Mouse (Mus musculus) ES-E14 (cell line): ENCODE data around the gene Cacna2d1.

Experiments used
- CHD2 ChIP-seq: IDR thresholded peaks from 2 replicates; pipeline ENCODE4 v1.6.1; 2014; ENCODE audit warnings: mild to moderate bottlenecking, low read depth, low read length, inconsistent platforms
- HCFC1 ChIP-seq: IDR thresholded peaks from 2 replicates; pipeline ENCODE4 v1.6.1; 2012; ENCODE audit warnings: low read length, inconsistent platforms, borderline replicate concordance; ENCODE audit not compliant: insufficient read depth
- ZC3H11A ChIP-seq: IDR thresholded peaks from 2 replicates; pipeline ENCODE4 v1.6.1; 2012; ENCODE audit warnings: low read depth, mild to moderate bottlenecking, inconsistent platforms, low read length, borderline replicate concordance
- ZNF384 ChIP-seq: IDR thresholded peaks from 2 replicates; pipeline ENCODE4 v1.6.1; 2012; ENCODE audit warnings: low read depth, low read length, inconsistent platforms

DNA sequence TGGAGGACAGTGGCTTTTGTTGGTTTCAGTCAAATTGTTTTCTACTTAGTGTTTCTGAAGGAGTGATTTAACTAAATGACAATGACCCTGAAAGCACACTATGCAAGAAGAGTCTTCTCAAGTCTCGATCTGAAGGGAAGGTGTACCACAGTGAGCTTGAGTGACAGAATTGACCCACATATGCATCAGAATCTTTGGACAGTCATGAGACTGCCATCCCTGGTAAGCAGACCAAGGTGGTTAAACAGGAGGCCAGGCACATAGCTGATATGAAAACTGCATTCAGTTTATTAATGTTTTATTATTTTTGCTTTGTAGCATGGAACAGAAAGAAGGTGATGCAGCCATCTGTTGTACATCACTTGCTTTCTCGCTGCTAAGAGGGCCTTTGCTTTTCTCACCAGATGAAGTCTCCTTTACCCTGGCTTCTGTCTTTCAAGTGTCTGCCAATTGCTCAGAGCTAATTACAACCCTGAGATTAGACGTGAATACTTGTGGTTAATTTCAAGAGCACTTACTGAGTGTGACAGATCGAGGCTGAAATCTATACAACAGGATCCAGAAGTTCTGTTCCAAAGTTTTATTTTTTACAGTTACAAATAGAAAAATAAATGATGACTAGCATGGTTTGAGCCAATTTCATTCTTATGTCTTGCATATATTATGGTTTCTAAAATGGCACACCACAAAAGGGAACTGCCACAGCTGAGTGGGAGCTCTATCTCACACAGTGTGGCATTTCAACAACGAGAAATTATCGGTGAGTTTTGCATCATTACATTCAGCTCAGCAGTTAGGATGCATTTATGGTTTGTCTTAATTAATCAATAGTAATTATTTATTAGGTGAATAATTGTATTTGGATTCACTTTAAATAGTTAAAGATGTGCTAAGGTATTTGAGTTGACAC lies 221.1 kb downstream of the Cacna2d1 start:
- TF ChIP-seq CHD2 (no peak), ZNF384 (no peak), ZC3H11A (no peak), HCFC1 (no peak)
